Mouse (Mus musculus): ENCODE data around the gene Clrn2.

Gene Clrn2

DNA sequence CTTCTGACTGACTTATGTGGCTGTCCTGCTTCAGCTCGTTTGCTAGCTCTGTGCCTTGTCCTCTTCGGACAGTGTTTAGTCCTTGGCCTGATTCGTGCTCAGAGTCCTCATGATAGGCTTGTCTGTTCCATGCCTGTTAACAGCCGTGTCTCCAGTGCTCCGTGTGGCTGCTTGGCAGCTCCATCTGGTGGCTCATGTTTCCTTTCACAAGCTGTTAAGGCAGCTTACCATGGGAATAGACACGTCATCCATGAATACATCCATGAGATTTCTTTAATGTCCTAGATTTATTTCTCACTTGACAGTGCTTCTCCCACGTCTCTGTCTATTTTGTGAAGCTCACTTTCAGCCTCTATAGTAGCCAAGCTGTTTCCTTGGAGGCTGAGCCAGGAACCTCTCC lies 56.5 kb downstream of the Clrn2 start:
- DNase-seq (ENCODE audit: low spot score): no peak

DNA sequence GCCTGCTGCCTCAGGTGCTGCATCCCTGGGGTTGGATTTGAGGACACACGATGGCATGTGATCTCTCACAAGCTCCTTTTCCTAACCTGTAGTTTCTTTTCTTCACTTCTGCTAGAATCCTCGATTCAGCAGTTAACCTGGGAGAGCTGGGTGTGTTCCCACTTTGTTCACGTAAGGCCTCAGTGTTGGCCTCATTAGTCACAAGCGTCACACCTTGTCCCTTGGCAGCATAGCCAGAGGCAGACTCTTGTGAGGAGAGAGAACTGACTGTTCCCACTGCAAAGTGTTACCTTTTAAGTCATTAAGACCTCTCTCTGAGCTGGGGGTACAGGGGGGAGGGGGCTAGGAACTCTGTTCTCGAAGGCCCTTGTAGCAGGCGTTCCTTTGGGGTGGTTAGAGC lies 59.4 kb downstream of the Clrn2 start:
- DNase-seq (ENCODE audit: low spot score): no peak

DNA sequence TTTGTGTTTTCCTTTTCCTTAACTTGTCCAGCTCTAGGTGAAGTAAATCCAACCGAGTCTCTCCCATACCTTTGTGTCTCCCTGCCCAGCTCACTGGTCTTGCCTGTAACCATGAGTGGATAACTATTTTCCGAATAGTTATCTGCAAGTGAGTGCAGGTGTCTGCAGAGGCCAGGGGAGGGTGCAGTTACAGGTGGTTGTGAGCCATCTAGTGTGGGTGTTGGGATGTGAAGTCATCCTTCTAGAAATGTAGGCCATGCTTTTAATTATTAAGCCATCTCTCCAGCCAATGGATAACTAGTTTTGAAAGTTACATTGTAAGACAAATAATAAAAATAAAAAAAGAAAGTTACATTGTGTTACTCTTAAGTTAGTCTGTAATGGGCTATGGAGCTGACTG lies 60.0 kb downstream of the Clrn2 start:
- no peak for DNase-seq (ENCODE audit: low spot score)
